Mouse (Mus musculus) spleen, adult 2 months (tissue): ENCODE results near the gene Ccdc141.

ENCODE experiments used
- CTCF ChIP-seq: fragments of 200-500 bp; IDR thresholded peaks from 2 replicates; pipeline ENCODE4 v1.5.1; 2011; ENCODE audit warnings: mild to moderate bottlenecking, inconsistent platforms; ENCODE audit not compliant: insufficient read depth, insufficient read length, insufficient replicate concordance; ENCODE audit errors: extremely low read depth
- POLR2A ChIP-seq: fragments of 200-500 bp; IDR thresholded peaks from 2 replicates; pipeline ENCODE4 v1.6.1; 2011; ENCODE audit warnings: low read depth, low read length, inconsistent platforms

GRCm38 (mm10) chr2:77182996-77183380 lies 12.6 kb upstream of the Ccdc141 start:
- no peak for TF ChIP-seq CTCF
- TF ChIP-seq POLR2A, result no peak
